Mouse (Mus musculus) spleen, postnatal 10 days (tissue): ENCODE data around the gene Dlg4.

Source experiments
- DNase-seq, 2 experiments: peaks; one replicate each; pipeline ENCODE4 v3.0.0; 2021 to 2022; ENCODE audit warnings: low spot score in 2 of 2

Gene Dlg4

GRCm38 (mm10) chr11:70016669-70017068, at the start of gene Dlg4:
Gene Dlg4 (plus strand): TSS chr11:70016942.
- no peak for DNase-seq

GRCm38 (mm10) chr11:69968793-69969192, 47.9 kb upstream of the Dlg4 start:
- DNase-seq: no peak

- no peak for DNase-seq
These were observed 46.5 kb upstream of the Dlg4 start for GRCm38 (mm10) chr11:69970222-69970621.

GRCm38 (mm10) chr11:69970775-69971174, 46.0 kb upstream of the Dlg4 start:
- no peak for DNase-seq

GRCm38 (mm10) chr11:69974907-69975306, 41.8 kb upstream of the Dlg4 start:
- DNase-seq: no peak

GRCm38 (mm10) chr11:69976271-69976670, 40.5 kb upstream of the Dlg4 start:
- no peak for DNase-seq

GRCm38 (mm10) chr11:69979827-69980195, 36.9 kb upstream of the Dlg4 start:
- no peak for DNase-seq

- DNase-seq: peak; percentile 95 to 96
These were observed 36.3 kb upstream of the Dlg4 start for GRCm38 (mm10) chr11:69980196-69981140.

GRCm38 (mm10) chr11:69981141-69981762, 35.5 kb upstream of the Dlg4 start, which contains the start of gene Ctdnep1:
Gene Ctdnep1 (plus strand): TSS chr11:69981156.
- DNase-seq: peak; percentile 53 to 55

- no peak for DNase-seq
These were observed 34.5 kb upstream of the Dlg4 start, which contains the start of gene Elp5 for GRCm38 (mm10) chr11:69982225-69982624. Gene Elp5 (minus strand): TSS chr11:69982517.

GRCm38 (mm10) chr11:69982877-69983276, 33.9 kb upstream of the Dlg4 start:
- DNase-seq: peak in 1 of 2 experiments; percentile 46

GRCm38 (mm10) chr11:69983377-69983776, 33.4 kb upstream of the Dlg4 start:
- DNase-seq: no peak

GRCm38 (mm10) chr11:69984431-69984830, 32.3 kb upstream of the Dlg4 start:
- no peak for DNase-seq

GRCm38 (mm10) chr11:69989949-69990348, 26.8 kb upstream of the Dlg4 start:
- no peak for DNase-seq

- DNase-seq: peak; percentile 92 to 97
These were observed 25.7 kb upstream of the Dlg4 start, which contains the start of gene Gabarap for GRCm38 (mm10) chr11:69990850-69991691. Gene Gabarap (plus strand): TSS chr11:69991143.

GRCm38 (mm10) chr11:69991711-69992110, 25.0 kb upstream of the Dlg4 start:
- no peak for DNase-seq

GRCm38 (mm10) chr11:69992396-69992795, 24.3 kb upstream of the Dlg4 start:
- no peak for DNase-seq

GRCm38 (mm10) chr11:69992932-69993331, 23.8 kb upstream of the Dlg4 start:
- no peak for DNase-seq

- no peak for DNase-seq
These were observed 22.2 kb upstream of the Dlg4 start for GRCm38 (mm10) chr11:69994401-69995090.

GRCm38 (mm10) chr11:69995391-69995960, 21.3 kb upstream of the Dlg4 start, which contains the start of gene Phf23:
Gene Phf23 (plus strand): TSS chr11:69995777.
- peak; percentile 89 to 96 for DNase-seq
